Mouse (Mus musculus) liver, adult (tissue): ENCODE data around the gene Abr.

Source experiments
- GATA4 ChIP-seq: IDR thresholded peaks from 2 replicates; pipeline ENCODE4 v1.6.1; 2014; ENCODE audit warnings: mild to moderate bottlenecking, low read length; ENCODE audit not compliant: insufficient replicate concordance

Abr gene

GRCm38 (mm10) chr11:76478676-76479655 lies 143.1 kb downstream of the Abr start:
- no peak for TF ChIP-seq GATA4

GRCm38 (mm10) chr11:76477095-76477525 lies 145.0 kb downstream of the Abr start:
- no peak for TF ChIP-seq GATA4

GRCm38 (mm10) chr11:76476376-76477094 lies 145.6 kb downstream of the Abr start:
- no peak for TF ChIP-seq GATA4

- no peak for TF ChIP-seq GATA4
Observed at GRCm38 (mm10) chr11:76472617-76473016, 149.5 kb downstream of the Abr start.

- TF ChIP-seq GATA4 = no peak
Observed at GRCm38 (mm10) chr11:76469311-76469998, 152.7 kb downstream of the Abr start.

- TF ChIP-seq GATA4 = no peak
Observed at GRCm38 (mm10) chr11:76468347-76468746, 153.8 kb downstream of the Abr start.

- TF ChIP-seq GATA4 = no peak
Observed at GRCm38 (mm10) chr11:76467487-76468005, 154.6 kb downstream of the Abr start.

GRCm38 (mm10) chr11:76467073-76467472 lies 155.0 kb downstream of the Abr start:
- TF ChIP-seq GATA4 = no peak

- TF ChIP-seq GATA4 = no peak
Observed at GRCm38 (mm10) chr11:76465879-76466278, 156.2 kb downstream of the Abr start.

- TF ChIP-seq GATA4 = no peak
Observed at GRCm38 (mm10) chr11:76461696-76462095, 160.4 kb downstream of the Abr start.

GRCm38 (mm10) chr11:76461201-76461600 lies 160.9 kb downstream of the Abr start:
- TF ChIP-seq GATA4 = no peak

GRCm38 (mm10) chr11:76459489-76459888 lies 162.6 kb downstream of the Abr start:
- TF ChIP-seq GATA4 = no peak

GRCm38 (mm10) chr11:76458730-76459129 lies 163.4 kb downstream of the Abr start:
- TF ChIP-seq GATA4 = no peak

GRCm38 (mm10) chr11:76456897-76457296 lies 165.2 kb downstream of the Abr start:
- no peak for TF ChIP-seq GATA4

- TF ChIP-seq GATA4 = no peak
Observed at GRCm38 (mm10) chr11:76456233-76456632, 165.9 kb downstream of the Abr start.
